Mouse (Mus musculus) limb, embryonic 15.5 days (tissue): ENCODE measurements around the gene Acad12. TPM values are rescaled to one million over a fixed set of nuclear protein-coding genes. Genes with fewer than 3 reads are reported as not detected.
A peak's percentile ranks its signal among the peaks of the same experiment; 100 is the strongest.
"Not testable (repeated sequence)": the region's sequence is repeated elsewhere in the genome, so short reads cannot be mapped to it uniquely, and the experiment has no call there.

Experiments used
- ATAC-seq: fragments of 200-750 bp; cut with Nextera tagmentation; 2 replicates; pipeline ENCODE4 v1.8.0; 2017; ENCODE audit warnings: low read depth, moderate TSS enrichment; ENCODE audit not compliant: insufficient number of reproducible peaks, low FRiP score, low TSS enrichment
- H3K27ac ChIP-seq: fragments of 300-500 bp; sonication (generic); 2 replicates; pipeline ENCODE4 v1.5.1; 2015; ENCODE audit warnings: moderate library complexity, mild to moderate bottlenecking, inconsistent platforms
- H3K27me3 ChIP-seq: fragments of 300-500 bp; sonication (generic); 2 replicates; pipeline ENCODE4 v1.6.1; 2015; ENCODE audit warnings: inconsistent platforms
- H3K36me3 ChIP-seq: fragments of 300-500 bp; sonication (generic); 2 replicates; pipeline ENCODE4 v1.6.1; 2015; ENCODE audit warnings: inconsistent platforms
- H3K4me1 ChIP-seq: fragments of 300-500 bp; sonication (generic); 2 replicates; pipeline ENCODE4 v1.6.1; 2015; ENCODE audit warnings: inconsistent platforms
- H3K4me2 ChIP-seq: fragments of 300-500 bp; sonication (generic); 2 replicates; pipeline ENCODE4 v1.6.1; 2015; ENCODE audit warnings: mild to moderate bottlenecking, inconsistent platforms
- H3K4me3 ChIP-seq: fragments of 300-500 bp; sonication (generic); 2 replicates; pipeline ENCODE4 v1.5.1; 2015; ENCODE audit warnings: mild to moderate bottlenecking, inconsistent platforms
- H3K9ac ChIP-seq: fragments of 300-500 bp; sonication (generic); 2 replicates; pipeline ENCODE4 v1.6.1; 2015; ENCODE audit warnings: inconsistent platforms
- H3K9me3 ChIP-seq: fragments of 300-500 bp; sonication (generic); 2 replicates; pipeline ENCODE4 v1.6.1; 2016; ENCODE audit warnings: inconsistent platforms
- WGBS: fragments of 180-500 bp; shearing (Covaris S2); methylation state at CpG from one replicate; pipeline ENCODE4 v1.1.7; 2015; 5-methylcytosine and 5-hydroxymethylcytosine counted together
- polyA plus RNA-seq: library from polyadenylated mRNA; unstranded; fragments of >200 nt; fragmentation: Nextera tagmentation; extraction: Ambion mirVana; gene quantifications from 2 replicates; pipeline ENCODE4 v1.2.1, GENCODE M21; 2015

The Acad12 gene
- polyA plus RNA-seq = 1.8 and 3.1 TPM in 2 replicates

DNA sequence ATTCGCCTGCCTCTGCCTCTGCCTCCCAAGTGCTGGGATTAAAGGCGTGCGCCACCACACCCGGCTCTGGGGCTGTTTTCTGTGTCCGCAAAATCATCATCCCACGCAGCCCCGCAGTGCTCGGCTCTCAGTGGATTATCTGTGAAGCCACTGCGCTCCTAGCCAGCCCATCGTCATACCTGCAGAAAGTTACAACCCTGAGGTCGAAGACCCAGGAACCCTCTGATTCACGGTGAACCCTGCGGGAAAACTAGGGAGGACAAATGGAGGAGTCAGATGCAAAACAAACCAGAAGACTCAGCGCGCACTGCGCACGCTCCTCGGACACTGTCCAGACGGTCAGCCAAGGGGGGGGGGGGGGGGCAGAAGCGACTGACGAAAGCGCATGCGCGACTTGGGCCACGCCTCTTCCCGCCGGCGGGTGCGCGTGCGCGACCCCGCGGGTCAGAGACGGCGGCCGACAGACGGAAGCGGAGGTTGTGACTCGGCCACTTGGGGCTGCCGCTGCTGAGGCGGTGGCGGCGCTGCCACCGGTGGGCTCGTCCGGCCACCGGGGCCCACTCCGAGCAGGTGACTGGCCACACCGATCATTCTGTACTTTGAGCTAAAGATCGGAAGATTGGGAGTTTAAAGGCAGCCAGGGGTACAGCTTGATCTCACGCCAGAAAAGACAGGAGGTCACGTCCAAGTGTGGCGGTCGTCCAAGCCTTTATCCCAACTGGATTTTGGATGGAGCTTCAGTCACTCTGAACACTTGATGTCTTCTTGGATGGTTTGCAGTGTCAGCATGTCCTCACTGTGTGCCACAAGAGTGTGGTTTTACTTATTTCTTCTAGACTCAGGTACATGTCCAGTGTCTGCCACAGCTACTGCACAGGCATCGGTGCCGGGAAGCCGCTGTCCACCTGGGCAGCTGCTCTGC, at the start of gene Acad12:
Gene Acad12, minus strand, starts transcription at position 347 of the 922 bp plus-strand sequence.
- peak; percentile 68 for ATAC-seq
- Histone ChIP-seq H3K4me1 (peaks cover 10% of the 10 kb centered on the region), H3K4me2 (peak within 1 kb of the TSS; percentile 58), H3K4me3 (peak within 1 kb of the TSS; percentile 75), H3K36me3 (no peaks in the 10 kb centered on the region), H3K27ac (peak within 1 kb of the TSS; percentile 81), H3K9me3 (no peaks in the 10 kb centered on the region), H3K9ac (peak within 1 kb of the TSS; percentile 78), H3K27me3 (no peaks in the 10 kb centered on the region)
- WGBS = under 1% methylated on average over 58 of the region's 58 CpGs

DNA sequence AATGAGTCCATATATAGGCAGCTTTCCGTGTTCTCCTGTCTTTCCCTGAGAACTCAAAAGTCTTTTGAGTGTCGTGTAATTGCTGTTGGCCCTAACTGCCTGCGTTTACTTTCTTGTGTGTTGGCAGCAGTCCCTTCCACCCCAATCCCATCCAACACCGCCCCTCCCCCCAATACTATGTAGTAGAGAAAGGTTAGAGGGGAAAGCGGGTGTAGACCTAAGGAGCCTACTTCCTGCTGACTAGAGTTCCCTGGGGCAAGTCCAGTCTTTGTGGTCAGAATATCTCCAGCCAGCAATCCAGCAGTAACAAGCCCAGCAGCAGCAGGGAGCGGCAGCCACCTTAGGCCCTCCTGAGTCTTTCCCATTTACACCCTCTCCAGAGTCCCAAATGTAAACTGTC, 49.7 kb upstream of the Acad12 start:
- ATAC-seq = no peak
- Histone ChIP-seq H3K9me3 (no peaks in the 10 kb centered on the region), H3K9ac (no peak overlapping the region), H3K4me1 (no peaks in the 10 kb centered on the region), H3K4me3 (no peak overlapping the region), H3K27ac (no peak overlapping the region), H3K27me3 (no peaks in the 10 kb centered on the region), H3K4me2 (no peak overlapping the region), H3K36me3 (peaks cover 80% of the 10 kb centered on the region)
- WGBS = 59% methylated on average over 6 of the region's 6 CpGs

- Histone ChIP-seq H3K4me1 (peaks cover 4% of the 10 kb centered on the region), H3K9ac (no peak overlapping the region), H3K4me3 (no peak overlapping the region), H3K9me3 (no peaks in the 10 kb centered on the region), H3K4me2 (no peak overlapping the region), H3K27me3 (no peaks in the 10 kb centered on the region), H3K36me3 (peaks cover 81% of the 10 kb centered on the region), H3K27ac (no peak overlapping the region)
- ATAC-seq = no peak
- 89% methylated on average over 4 of the region's 4 CpGs for WGBS
Observed at GRCm38 (mm10) chr5:121667067-121667466, 48.3 kb upstream of the Acad12 start.

DNA sequence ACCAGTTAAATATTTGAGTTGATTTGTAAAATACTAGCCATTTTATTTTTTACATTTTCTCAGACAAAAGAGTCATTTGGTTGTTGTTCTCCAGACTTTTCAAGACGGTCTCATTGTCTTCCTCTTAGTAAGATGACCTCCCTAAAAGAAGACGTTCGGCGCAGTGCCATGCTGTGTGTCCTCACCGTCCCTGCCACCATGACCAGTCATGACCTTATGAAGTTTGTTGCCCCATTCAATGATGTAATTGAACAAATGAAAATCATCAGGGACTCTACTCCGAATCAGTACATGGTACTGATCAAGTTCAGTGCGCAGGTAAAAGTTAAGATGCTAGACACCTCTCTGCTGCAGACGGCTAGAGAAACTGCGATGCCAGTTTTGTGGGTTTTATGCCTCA, 46.2 kb upstream of the Acad12 start:
- Histone ChIP-seq H3K9me3 (no peaks in the 10 kb centered on the region), H3K9ac (no peak overlapping the region), H3K27ac (no peak overlapping the region), H3K4me2 (no peak overlapping the region), H3K27me3 (no peaks in the 10 kb centered on the region), H3K4me1 (peaks cover 15% of the 10 kb centered on the region), H3K4me3 (no peak overlapping the region), H3K36me3 (peaks cover 63% of the 10 kb centered on the region)
- no peak for ATAC-seq
- 92% methylated on average over 9 of the region's 9 CpGs for WGBS

GRCm38 (mm10) chr5:121664078-121664477, 45.3 kb upstream of the Acad12 start:
- H3K4me1 ChIP-seq = peaks cover 18% of the 10 kb centered on the region
- H3K9ac ChIP-seq = no peak overlapping the region
- ATAC-seq = no peak
- peaks cover 58% of the 10 kb centered on the region for H3K36me3 ChIP-seq
- no peak overlapping the region for H3K4me3 ChIP-seq
- H3K27me3 ChIP-seq = no peaks in the 10 kb centered on the region
- H3K4me2 ChIP-seq = no peak overlapping the region
- WGBS = 75% methylated on average over 6 of the region's 6 CpGs
- no peaks in the 10 kb centered on the region for H3K9me3 ChIP-seq
- no peak overlapping the region for H3K27ac ChIP-seq

GRCm38 (mm10) chr5:121663456-121663855, 44.7 kb upstream of the Acad12 start:
- H3K36me3 ChIP-seq = peaks cover 52% of the 10 kb centered on the region
- WGBS = 87% methylated on average over 8 of the region's 8 CpGs

DNA sequence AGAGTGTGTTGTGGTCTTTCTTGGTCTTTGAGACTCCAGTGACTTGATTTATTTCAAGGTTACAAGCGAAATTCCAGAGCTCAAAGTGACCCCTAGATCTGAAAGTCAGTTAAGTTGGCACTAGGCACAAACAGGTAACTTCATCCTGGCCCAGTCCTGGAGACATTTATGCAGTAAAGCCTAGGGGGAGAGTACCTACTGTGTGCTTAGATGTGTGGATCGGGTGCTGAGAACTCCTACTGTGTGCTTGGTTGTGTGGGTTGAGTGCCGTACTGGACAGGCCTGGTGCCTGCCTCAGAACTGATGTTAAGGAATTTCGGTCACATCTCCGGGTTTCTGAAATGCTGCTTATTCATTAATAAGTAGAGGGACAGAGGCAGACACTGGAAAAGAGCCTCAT, 42.8 kb upstream of the Acad12 start:
- H3K27me3 ChIP-seq = no peaks in the 10 kb centered on the region
- 84% methylated on average over 5 of the region's 5 CpGs for WGBS
- peak overlapping the region; percentile 89 for H3K9ac ChIP-seq
- H3K9me3 ChIP-seq = no peaks in the 10 kb centered on the region
- H3K4me2 ChIP-seq = peak overlapping the region; percentile 74
- H3K27ac ChIP-seq = no peak overlapping the region
- H3K36me3 ChIP-seq = peaks cover 35% of the 10 kb centered on the region
- peaks cover 18% of the 10 kb centered on the region for H3K4me1 ChIP-seq
- H3K4me3 ChIP-seq = peak overlapping the region; percentile 83
- ATAC-seq = no peak

More at GRCm38 (mm10) chr5:121663456-121663855, 44.7 kb upstream of the Acad12 start:
- Histone ChIP-seq H3K4me3 (no peak overlapping the region), H3K27ac (no peak overlapping the region), H3K4me2 (no peak overlapping the region), H3K4me1 (peaks cover 18% of the 10 kb centered on the region), H3K27me3 (no peaks in the 10 kb centered on the region), H3K9me3 (no peaks in the 10 kb centered on the region), H3K9ac (no peak overlapping the region)
- no peak for ATAC-seq

GRCm38 (mm10) chr5:121660897-121661254, 42.1 kb upstream of the Acad12 start:
- H3K27me3 ChIP-seq = no peaks in the 10 kb centered on the region
- H3K4me1 ChIP-seq = peaks cover 18% of the 10 kb centered on the region
- peak overlapping the region; percentile 89 for H3K9ac ChIP-seq
- peaks cover 29% of the 10 kb centered on the region for H3K36me3 ChIP-seq
- ATAC-seq = 0 out of 2 replicates have a peak, but pooled peaks have one; percentile 1
- peak overlapping the region; percentile 83 for H3K4me3 ChIP-seq
- no peaks in the 10 kb centered on the region for H3K9me3 ChIP-seq
- peak overlapping the region; percentile 74 for H3K4me2 ChIP-seq
- WGBS = 2% methylated on average over 26 of the region's 26 CpGs
- peak overlapping the region; percentile 69 for H3K27ac ChIP-seq

GRCm38 (mm10) chr5:121660059-121660896, 41.5 kb upstream of the Acad12 start, which contains the start of the genes Acad10 and Brap:
Gene Acad10, minus strand, starts transcription at chr5:121660514.
Gene Brap, plus strand, starts transcription at chr5:121660563.
- peak; percentile 71 for ATAC-seq
- Histone ChIP-seq H3K27ac (peak within 1 kb of the TSS; percentile 69), H3K9ac (peak within 1 kb of the TSS; percentile 89), H3K36me3 (peaks cover 28% of the 10 kb centered on the region), H3K4me1 (peaks cover 18% of the 10 kb centered on the region), H3K27me3 (no peaks in the 10 kb centered on the region), H3K9me3 (no peaks in the 10 kb centered on the region), H3K4me3 (peak within 1 kb of the TSS; percentile 83), H3K4me2 (peak within 1 kb of the TSS; percentile 74)
- WGBS = under 1% methylated on average over 85 of the region's 85 CpGs

GRCm38 (mm10) chr5:121657656-121658055, 38.9 kb upstream of the Acad12 start:
- H3K4me3 ChIP-seq, ATAC-seq, H3K9me3 ChIP-seq, H3K27ac ChIP-seq, H3K27me3 ChIP-seq, H3K4me2 ChIP-seq, H3K36me3 ChIP-seq, H3K9ac ChIP-seq: not testable (repeated sequence)
- 88% methylated on average over 6 of the region's 6 CpGs for WGBS
- peaks cover 18% of the 10 kb centered on the region for H3K4me1 ChIP-seq

DNA sequence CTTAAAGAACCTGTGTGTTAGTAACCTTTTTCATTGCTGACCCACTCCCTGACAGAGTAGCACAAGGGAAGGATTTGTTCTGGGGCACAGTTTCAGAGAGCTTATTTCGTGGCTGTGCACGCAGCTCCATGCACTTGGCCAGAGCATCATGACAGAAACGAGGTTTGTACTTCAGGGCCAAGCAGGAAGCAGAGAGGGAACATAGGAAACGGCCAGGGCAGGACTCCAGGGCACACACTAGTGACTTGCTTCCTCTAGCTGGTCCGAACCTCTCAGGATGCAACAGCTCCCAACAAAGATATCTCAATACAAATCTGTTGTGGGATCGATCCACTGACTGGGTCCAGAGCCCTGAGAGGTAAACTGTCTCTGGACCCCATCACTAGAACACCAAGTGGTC, 38.1 kb upstream of the Acad12 start:
- 69% methylated on average over 6 of the region's 6 CpGs for WGBS
- H3K9me3 ChIP-seq, H3K27me3 ChIP-seq, H3K9ac ChIP-seq, H3K4me3 ChIP-seq, ATAC-seq, H3K36me3 ChIP-seq, H3K27ac ChIP-seq, H3K4me2 ChIP-seq: not testable (repeated sequence)
- peaks cover 12% of the 10 kb centered on the region for H3K4me1 ChIP-seq
